Mouse (Mus musculus) colon, adult 2 months (tissue): ENCODE results near the gene Olfr560. TPM values are rescaled to one million over a fixed set of nuclear protein-coding genes. Genes with fewer than 3 reads are reported as not detected.

ENCODE experiments used
- polyA plus RNA-seq: library from polyadenylated mRNA; depleted of rRNA; stranded (reverse); fragments of >200 nt; gene quantifications from 2 replicates; pipeline ENCODE4 v1.2.3, GENCODE M21; 2012; rRNA removed

The Olfr560 gene
- 0.14 and 0.16 TPM in 2 replicates for polyA plus RNA-seq

DNA sequence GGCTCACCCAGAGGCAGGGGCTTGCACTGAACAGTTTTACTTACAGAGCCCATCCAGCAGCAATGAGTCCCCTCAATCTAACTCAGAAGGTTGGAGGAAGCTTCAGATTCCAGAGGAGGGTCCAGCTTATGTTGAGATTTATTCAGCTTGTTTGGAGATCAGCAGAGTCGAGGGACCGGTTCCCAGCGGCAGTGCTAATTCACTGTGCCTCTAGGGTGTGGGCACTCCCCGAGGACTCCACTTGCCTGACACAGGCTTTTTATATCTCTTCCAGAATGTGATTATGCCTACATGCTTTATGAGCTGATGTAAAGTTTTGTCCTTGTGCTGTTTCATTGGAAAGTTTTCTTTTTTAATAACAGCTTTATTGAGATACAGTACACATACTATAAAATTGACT is at the start of gene Olfr560, which contains the start of gene Olfr78:
Gene Olfr560, minus strand, starts transcription at position 101 of the 400 bp plus-strand sequence.
Gene Olfr78, minus strand, starts transcription at position 206 of the 400 bp plus-strand sequence.

DNA sequence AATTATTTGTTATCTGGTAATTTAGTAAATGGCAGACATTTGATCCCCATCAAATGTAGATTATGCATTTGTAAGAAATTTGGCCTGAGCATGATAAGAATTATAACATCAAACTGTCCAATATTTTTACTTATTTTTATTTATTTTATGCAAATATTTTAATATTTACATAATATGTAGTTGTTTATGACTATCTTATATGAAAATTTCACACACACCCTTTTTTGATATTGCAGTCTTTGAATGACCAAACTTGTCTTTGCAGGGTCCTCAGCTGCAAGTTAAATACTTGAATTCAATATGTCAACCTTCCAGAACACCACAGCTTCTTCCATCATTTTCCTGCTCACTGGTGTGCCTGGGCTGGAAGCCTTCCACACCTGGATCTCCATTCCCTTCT is 44.0 kb upstream of the Olfr560 start, which contains the start of gene Olfr564:
Gene Olfr564, plus strand, starts transcription at position 301 of the 400 bp plus-strand sequence.

DNA sequence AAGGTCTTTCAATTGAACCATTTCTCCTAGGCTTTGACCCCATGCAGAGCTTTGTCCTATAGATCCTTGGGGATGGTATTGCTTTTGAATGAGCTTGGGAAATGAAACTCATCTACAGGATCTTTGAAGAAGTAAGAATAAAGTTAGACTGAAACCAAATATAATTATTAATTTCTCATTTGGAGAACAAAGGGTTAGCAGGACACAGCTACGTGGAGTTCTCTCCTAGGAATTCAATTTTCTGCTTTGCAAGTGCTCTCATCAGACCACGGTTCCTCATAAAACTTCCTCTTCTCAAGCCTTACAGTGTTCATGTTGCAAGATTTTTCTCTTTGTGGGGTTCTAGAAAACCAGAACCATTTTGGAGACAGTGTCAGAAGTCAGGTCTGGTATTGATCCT is 11.8 kb upstream of the Olfr560 start, which contains the start of gene Olfr561:
Gene Olfr561, plus strand, starts transcription at position 301 of the 400 bp plus-strand sequence.

DNA sequence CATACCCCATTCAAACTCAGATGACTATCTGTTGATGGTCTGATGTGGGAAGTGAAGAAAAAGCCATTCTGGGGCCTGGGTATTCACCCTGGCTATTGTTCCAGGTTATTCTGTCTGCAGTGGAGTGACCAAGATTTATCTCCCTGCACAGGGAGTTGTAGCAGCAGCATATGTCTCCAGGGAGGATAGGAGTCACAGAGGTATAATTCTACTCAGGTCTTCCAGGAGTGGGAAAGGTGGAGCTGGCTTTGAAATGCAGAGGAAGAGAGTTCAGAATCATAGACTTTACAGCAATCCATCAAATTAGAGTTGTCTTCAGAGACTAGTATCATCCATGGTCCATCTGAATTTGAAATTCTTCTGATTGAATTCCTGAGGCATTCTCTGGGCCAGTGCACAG is 31.8 kb downstream of the Olfr560 start, which contains the start of gene Olfr559:
Gene Olfr559, minus strand, starts transcription at position 101 of the 400 bp plus-strand sequence.

DNA sequence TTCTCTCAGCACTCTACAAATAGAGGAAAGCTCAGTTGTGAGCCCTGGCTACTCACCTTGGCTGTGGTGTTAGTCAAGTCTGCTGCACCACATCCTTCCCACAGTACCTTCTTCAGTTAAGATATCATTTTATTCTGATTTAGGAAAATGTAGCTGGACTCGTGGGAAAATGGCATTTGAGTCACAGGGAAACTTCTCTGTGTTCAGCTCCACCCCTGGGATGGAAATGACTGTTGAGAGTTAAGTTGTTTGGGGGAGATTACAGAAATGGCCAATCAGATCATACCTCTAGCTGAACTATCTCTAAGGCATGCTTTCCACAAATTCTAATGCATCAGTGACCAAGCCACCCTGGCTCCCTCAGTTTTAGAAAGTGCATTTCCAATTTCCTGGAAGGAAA is 40.2 kb downstream of the Olfr560 start, which contains the start of gene Olfr33:
Gene Olfr33, minus strand, starts transcription at position 101 of the 400 bp plus-strand sequence.

DNA sequence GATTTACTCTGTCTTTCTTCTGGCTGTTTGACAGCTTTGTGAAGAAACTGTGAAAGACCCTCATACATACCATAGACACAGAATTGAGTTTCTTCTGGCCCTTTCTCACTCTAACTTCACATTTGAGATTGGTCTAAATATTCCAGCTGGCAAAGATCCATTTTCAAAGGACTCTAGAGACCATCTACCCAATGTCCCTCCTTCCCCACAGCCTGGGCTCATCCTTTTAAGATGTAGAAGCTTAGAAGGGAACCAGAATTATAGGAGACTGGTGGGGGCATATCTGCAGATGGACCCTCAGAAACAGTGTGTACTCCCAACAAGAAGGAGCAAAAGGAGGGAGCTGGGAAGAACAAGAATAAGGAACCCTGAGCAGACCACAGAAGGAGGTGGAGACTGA is 57.3 kb downstream of the Olfr560 start, which contains the start of gene Olfr558:
Gene Olfr558, plus strand, starts transcription at position 301 of the 400 bp plus-strand sequence.

Other genes with a start within 250 kb of the Olfr560 start
- not detected in 2 replicates for gene Olfr547, start 224.6 kb downstream of the Olfr560 start, polyA plus RNA-seq
- not detected in 2 replicates for gene Olfr548-ps1, start 218.5 kb downstream of the Olfr560 start, polyA plus RNA-seq
- not detected in 2 replicates for gene Olfr549, start 209.5 kb downstream of the Olfr560 start, polyA plus RNA-seq
- 3.3 and 3.5 TPM in 2 replicates for gene Trim21, start 193.9 kb downstream of the Olfr560 start, polyA plus RNA-seq
- 0.32 TPM in 1 of 2 replicates, not detected in the other for gene Olfr550, start 187.9 kb downstream of the Olfr560 start, polyA plus RNA-seq
- gene Olfr551, start 167.5 kb downstream of the Olfr560 start, polyA plus RNA-seq: not detected in 2 replicates
- gene Olfr552, start 161.6 kb downstream of the Olfr560 start, polyA plus RNA-seq: not detected in 2 replicates
- not detected in 2 replicates for gene Olfr553, start 141.1 kb downstream of the Olfr560 start, polyA plus RNA-seq
- not detected in 2 replicates for gene Olfr554, start 120.9 kb downstream of the Olfr560 start, polyA plus RNA-seq
- gene Olfr555, start 100.5 kb downstream of the Olfr560 start, polyA plus RNA-seq: not detected in 2 replicates
- gene Olfr556, start 94.5 kb downstream of the Olfr560 start, polyA plus RNA-seq: not detected in 2 replicates
- gene Trim68, start 72.0 kb downstream of the Olfr560 start, polyA plus RNA-seq: 10.8 and 13.9 TPM in 2 replicates
- gene Olfr557, start 63.5 kb downstream of the Olfr560 start, polyA plus RNA-seq: not detected in 2 replicates
- 0.90 and 1.6 TPM in 2 replicates for gene Olfr558, start 57.2 kb downstream of the Olfr560 start, polyA plus RNA-seq
- gene Olfr33, start 40.3 kb downstream of the Olfr560 start, polyA plus RNA-seq: 0.12 and 0.20 TPM in 2 replicates
- gene Olfr559, start 31.9 kb downstream of the Olfr560 start, polyA plus RNA-seq: not detected in 2 replicates
- gene Olfr78, start 105 bp upstream of the Olfr560 start, polyA plus RNA-seq: 7.7 and 9.7 TPM in 2 replicates
- gene Olfr561, start 11.9 kb upstream of the Olfr560 start, polyA plus RNA-seq: not detected in 2 replicates
- not detected in 2 replicates for gene Olfr564, start 44.1 kb upstream of the Olfr560 start, polyA plus RNA-seq
- not detected in 2 replicates for gene Olfr566, start 99.4 kb upstream of the Olfr560 start, polyA plus RNA-seq
- gene Olfr568, start 117.8 kb upstream of the Olfr560 start, polyA plus RNA-seq: not detected in 2 replicates
- gene Olfr569, start 131.5 kb upstream of the Olfr560 start, polyA plus RNA-seq: not detected in 2 replicates
- gene Olfr570, start 135.2 kb upstream of the Olfr560 start, polyA plus RNA-seq: not detected in 2 replicates
- not detected in 2 replicates for gene Olfr571, start 158.2 kb upstream of the Olfr560 start, polyA plus RNA-seq
- gene Olfr572, start 165.0 kb upstream of the Olfr560 start, polyA plus RNA-seq: not detected in 2 replicates
- gene Olfr573-ps1, start 183.2 kb upstream of the Olfr560 start, polyA plus RNA-seq: not detected in 2 replicates
- gene Olfr574, start 189.1 kb upstream of the Olfr560 start, polyA plus RNA-seq: not detected in 2 replicates
- not detected in 2 replicates for gene Olfr575, start 199.4 kb upstream of the Olfr560 start, polyA plus RNA-seq
- gene Olfr576, start 203.3 kb upstream of the Olfr560 start, polyA plus RNA-seq: not detected in 2 replicates
- not detected in 2 replicates for gene Olfr577, start 216.6 kb upstream of the Olfr560 start, polyA plus RNA-seq
- not detected in 2 replicates for gene Olfr578, start 230.0 kb upstream of the Olfr560 start, polyA plus RNA-seq